Mouse (Mus musculus): Measurements from ENCODE around the gene Tceal7. TPM values are rescaled to one million over a fixed set of nuclear protein-coding genes. Genes with fewer than 3 reads are reported as not detected.

The Tceal7 gene
- total and polyA plus RNA-seq, 2 experiments from 2014 or later: 2.4 to 4.1 TPM

- H3K4me1 ChIP-seq (ENCODE audit: insufficient read depth, low read length): no peaks in the 10 kb centered on the region
- no peaks in the 10 kb centered on the region for H3K27me3 ChIP-seq (ENCODE audit: insufficient read depth, low read length)
- ATAC-seq: no peak
- H3K4me2 ChIP-seq (ENCODE audit: low read depth, low read length): no peak overlapping the region
- no peak overlapping the region for H3K27ac ChIP-seq
- H3K36me3 ChIP-seq (ENCODE audit: insufficient read depth, low read length): no peaks in the 10 kb centered on the region
- H3K9ac ChIP-seq (replicated peaks; ENCODE audit: low read length): no peak overlapping the region
- DNase-seq (ENCODE audit: low spot score): no peak
- H3K4me3 ChIP-seq (ENCODE audit: low read length): no peak overlapping the region
- 91% methylated on average over 1 of the region's 1 CpGs for WGBS
- no peak for TF ChIP-seq CTCF (IDR thresholded peaks at IDR 0.05; ENCODE audit: low read depth)
- no peaks in the 10 kb centered on the region for H3K9me3 ChIP-seq (ENCODE audit: low read length)
Measured at GRCm38 (mm10) chrX:136183107-136183506, 31.5 kb upstream of the Tceal7 start.

- H3K4me2 ChIP-seq (ENCODE audit: low read depth, low read length): no peak overlapping the region
- H3K27me3 ChIP-seq (ENCODE audit: insufficient read depth, low read length): no peaks in the 10 kb centered on the region
- WGBS: 81% methylated on average over 16 of the region's 16 CpGs
- no peak for ATAC-seq
- no peaks in the 10 kb centered on the region for H3K36me3 ChIP-seq (ENCODE audit: insufficient read depth, low read length)
- H3K4me3 ChIP-seq (ENCODE audit: low read length): no peak overlapping the region
- no peak for TF ChIP-seq CTCF (IDR thresholded peaks at IDR 0.05; ENCODE audit: low read depth)
- no peaks in the 10 kb centered on the region for H3K9me3 ChIP-seq (ENCODE audit: low read length)
- H3K9ac ChIP-seq (replicated peaks; ENCODE audit: low read length): no peak overlapping the region
- no peak for DNase-seq (ENCODE audit: low spot score)
- no peak overlapping the region for H3K27ac ChIP-seq
- no peaks in the 10 kb centered on the region for H3K4me1 ChIP-seq (ENCODE audit: insufficient read depth, low read length)
Measured at GRCm38 (mm10) chrX:136195193-136195944, 19.2 kb upstream of the Tceal7 start.

- no peak overlapping the region for H3K4me2 ChIP-seq (ENCODE audit: low read depth, low read length)
- 50% methylated on average over 1 of the region's 1 CpGs for WGBS
- H3K27me3 ChIP-seq (ENCODE audit: insufficient read depth, low read length): no peaks in the 10 kb centered on the region
- H3K27ac ChIP-seq: no peak overlapping the region
- H3K4me3 ChIP-seq (ENCODE audit: low read length): no peak overlapping the region
- DNase-seq (ENCODE audit: low spot score) (no peak), ATAC-seq (no peak)
- no peaks in the 10 kb centered on the region for H3K4me1 ChIP-seq (ENCODE audit: insufficient read depth, low read length)
- TF ChIP-seq CTCF (IDR thresholded peaks at IDR 0.05; ENCODE audit: low read depth): peak; percentile 45
- no peaks in the 10 kb centered on the region for H3K36me3 ChIP-seq (ENCODE audit: insufficient read depth, low read length)
- no peaks in the 10 kb centered on the region for H3K9me3 ChIP-seq (ENCODE audit: low read length)
- no peak overlapping the region for H3K9ac ChIP-seq (replicated peaks; ENCODE audit: low read length)
Measured at GRCm38 (mm10) chrX:136196873-136197272, 17.7 kb upstream of the Tceal7 start.

- no peaks in the 10 kb centered on the region for H3K36me3 ChIP-seq (ENCODE audit: insufficient read depth, low read length)
- peak overlapping the region; percentile 53 for H3K4me2 ChIP-seq (ENCODE audit: low read depth, low read length)
- DNase-seq (ENCODE audit: low spot score) (no peak), ATAC-seq (peak; percentile 65)
- H3K9ac ChIP-seq (replicated peaks; ENCODE audit: low read length): peak overlapping the region; percentile 54
- H3K4me3 ChIP-seq (ENCODE audit: low read length): peak overlapping the region; percentile 42
- 28% methylated on average over 7 of the region's 7 CpGs for whole genome bisulfite sequencing
- H3K27me3 ChIP-seq (ENCODE audit: insufficient read depth, low read length): no peaks in the 10 kb centered on the region
- no peak for TF ChIP-seq CTCF (IDR thresholded peaks at IDR 0.05; ENCODE audit: low read depth)
- peak overlapping the region; percentile 74 for H3K27ac ChIP-seq
- no peaks in the 10 kb centered on the region for H3K9me3 ChIP-seq (ENCODE audit: low read length)
- H3K4me1 ChIP-seq (ENCODE audit: insufficient read depth, low read length): no peaks in the 10 kb centered on the region
Measured at GRCm38 (mm10) chrX:136203257-136203656, 11.3 kb upstream of the Tceal7 start.

GRCm38 (mm10) chrX:136203664-136204066 lies 10.9 kb upstream of the Tceal7 start, which contains the start of gene Tceal5:
Gene Tceal5 (minus strand): TSS chrX:136203876.
- no peaks in the 10 kb centered on the region for H3K36me3 ChIP-seq (ENCODE audit: insufficient read depth, low read length)
- H3K4me3 ChIP-seq (ENCODE audit: low read length): peak within 1 kb of the TSS; percentile 42
- no peaks in the 10 kb centered on the region for H3K27me3 ChIP-seq (ENCODE audit: insufficient read depth, low read length)
- no peak for TF ChIP-seq CTCF (IDR thresholded peaks at IDR 0.05; ENCODE audit: low read depth)
- H3K9me3 ChIP-seq (ENCODE audit: low read length): no peaks in the 10 kb centered on the region
- H3K9ac ChIP-seq (replicated peaks; ENCODE audit: low read length): peak within 1 kb of the TSS; percentile 54
- peak; percentile 94 for ATAC-seq
- peak; percentile 82 for DNase-seq (ENCODE audit: low spot score)
- H3K27ac ChIP-seq: peak within 1 kb of the TSS; percentile 74
- H3K4me1 ChIP-seq (ENCODE audit: insufficient read depth, low read length): no peaks in the 10 kb centered on the region
- WGBS: 21% methylated on average over 9 of the region's 9 CpGs
- H3K4me2 ChIP-seq (ENCODE audit: low read depth, low read length): peak within 1 kb of the TSS; percentile 53

GRCm38 (mm10) chrX:136204406-136204805 lies 10.2 kb upstream of the Tceal7 start:
- no peak for TF ChIP-seq CTCF (IDR thresholded peaks at IDR 0.05; ENCODE audit: low read depth)
- ATAC-seq: no peak

GRCm38 (mm10) chrX:136213396-136213795 lies 1.2 kb upstream of the Tceal7 start:
- H3K36me3 ChIP-seq (ENCODE audit: insufficient read depth, low read length): no peaks in the 10 kb centered on the region
- DNase-seq (ENCODE audit: low spot score) (no peak), ATAC-seq (no peak)
- no peaks in the 10 kb centered on the region for H3K27me3 ChIP-seq (ENCODE audit: insufficient read depth, low read length)
- H3K4me2 ChIP-seq (ENCODE audit: low read depth, low read length): no peak overlapping the region
- no peak overlapping the region for H3K9ac ChIP-seq (replicated peaks; ENCODE audit: low read length)
- H3K27ac ChIP-seq: no peak overlapping the region
- no peak overlapping the region for H3K4me3 ChIP-seq (ENCODE audit: low read length)
- H3K9me3 ChIP-seq (ENCODE audit: low read length): no peaks in the 10 kb centered on the region
- WGBS: 74% methylated on average over 2 of the region's 2 CpGs
- H3K4me1 ChIP-seq (ENCODE audit: insufficient read depth, low read length): no peaks in the 10 kb centered on the region
- no peak for TF ChIP-seq CTCF (IDR thresholded peaks at IDR 0.05; ENCODE audit: low read depth)

More at GRCm38 (mm10) chrX:136204406-136204805, 10.2 kb upstream of the Tceal7 start:
- 78% methylated on average over 6 of the region's 6 CpGs for WGBS
- Histone ChIP-seq H3K4me1 (ENCODE audit: insufficient read depth, low read length) (no peaks in the 10 kb centered on the region), H3K27ac (no peak overlapping the region), H3K4me2 (ENCODE audit: low read depth, low read length) (no peak overlapping the region), H3K9me3 (ENCODE audit: low read length) (no peaks in the 10 kb centered on the region), H3K4me3 (ENCODE audit: low read length) (no peak overlapping the region), H3K27me3 (ENCODE audit: insufficient read depth, low read length) (no peaks in the 10 kb centered on the region), H3K9ac (replicated peaks; ENCODE audit: low read length) (no peak overlapping the region), H3K36me3 (ENCODE audit: insufficient read depth, low read length) (no peaks in the 10 kb centered on the region)
- no peak for DNase-seq (ENCODE audit: low spot score)
